Mouse (Mus musculus) liver, embryonic 13.5 days (tissue): Measurements from ENCODE around the gene Tbcc. TPM values are rescaled to one million over a fixed set of nuclear protein-coding genes. Genes with fewer than 3 reads are reported as not detected.

Source experiments
- ATAC-seq: fragments of 200-750 bp; cut with Nextera tagmentation; 2 replicates; pipeline ENCODE4 v1.8.0; 2017; ENCODE audit warnings: low read depth, mild to moderate bottlenecking, moderate number of reproducible peaks, moderate library complexity
- DNase-seq: peaks from one replicate; pipeline ENCODE4 v3.0.0; 2022
- H3K27ac ChIP-seq: fragments of 300-500 bp; sonication (generic); 2 replicates; pipeline ENCODE4 v1.5.1; 2015; ENCODE audit warnings: moderate library complexity, mild to moderate bottlenecking, inconsistent platforms
- H3K27me3 ChIP-seq: fragments of 300-500 bp; sonication (generic); 2 replicates; pipeline ENCODE4 v1.6.1; 2015; ENCODE audit warnings: mild to moderate bottlenecking, inconsistent platforms
- H3K36me3 ChIP-seq: fragments of 300-500 bp; sonication (generic); 2 replicates; pipeline ENCODE4 v1.6.1; 2015; ENCODE audit warnings: mild to moderate bottlenecking, inconsistent platforms
- H3K4me1 ChIP-seq: fragments of 300-500 bp; sonication (generic); replicated peaks from 2 replicates; pipeline ENCODE4 v1.6.1; 2015; ENCODE audit warnings: inconsistent platforms
- H3K4me2 ChIP-seq: fragments of 300-500 bp; sonication (generic); 2 replicates; pipeline ENCODE4 v1.6.1; 2015; ENCODE audit warnings: inconsistent platforms, mild to moderate bottlenecking, moderate library complexity
- H3K4me3 ChIP-seq: fragments of 300-500 bp; sonication (generic); replicated peaks from 2 replicates; pipeline ENCODE4 v1.5.1; 2015; ENCODE audit warnings: mild to moderate bottlenecking, inconsistent platforms
- H3K9ac ChIP-seq: fragments of 300-500 bp; sonication (generic); 2 replicates; pipeline ENCODE4 v1.6.1; 2015; ENCODE audit warnings: mild to moderate bottlenecking, inconsistent platforms
- H3K9me3 ChIP-seq: fragments of 300-500 bp; sonication (generic); replicated peaks from 2 replicates; pipeline ENCODE4 v1.6.1; 2016; ENCODE audit warnings: inconsistent platforms
- WGBS: fragments of 180-500 bp; shearing (Covaris S2); methylation state at CpG from one replicate; pipeline ENCODE4 v1.1.7; 2015; ENCODE audit not compliant: insufficient replicate concordance; 5-methylcytosine and 5-hydroxymethylcytosine counted together
- polyA plus RNA-seq: library from polyadenylated mRNA; unstranded; fragments of >200 nt; fragmentation: Nextera tagmentation; extraction: Ambion mirVana; gene quantifications from 2 replicates; pipeline ENCODE4 v1.2.1, GENCODE M21; 2015

The Tbcc gene
- polyA plus RNA-seq, 1 experiment from 2014 or later: 24.9 TPM

GRCm38 (mm10) chr17:46870204-46870798, 20.2 kb upstream of the Tbcc start:
- Histone ChIP-seq H3K36me3 (no peaks in the 10 kb centered on the region), H3K4me1 (peaks cover 35% of the 10 kb centered on the region), H3K9me3 (no peaks in the 10 kb centered on the region), H3K4me3 (no peak overlapping the region), H3K27me3 (no peaks in the 10 kb centered on the region), H3K27ac (no peak overlapping the region), H3K9ac (no peak overlapping the region), H3K4me2 (no peak overlapping the region)
- WGBS: 58% methylated on average over 5 of the region's 5 CpGs
- DNase-seq: no peak
- ATAC-seq: no peak

- H3K27me3 ChIP-seq: no peaks in the 10 kb centered on the region
- H3K4me1 ChIP-seq: peaks cover 32% of the 10 kb centered on the region
- WGBS: 6% methylated on average over 1 of the region's 1 CpGs
- no peaks in the 10 kb centered on the region for H3K9me3 ChIP-seq
- ATAC-seq (no peak), DNase-seq (no peak)
- H3K4me3 ChIP-seq: no peak overlapping the region
- H3K36me3 ChIP-seq: no peaks in the 10 kb centered on the region
- H3K9ac ChIP-seq: no peak overlapping the region
- H3K4me2 ChIP-seq: no peak overlapping the region
- H3K27ac ChIP-seq: no peak overlapping the region
Observed at GRCm38 (mm10) chr17:46870913-46871312, 19.6 kb upstream of the Tbcc start.

DNA sequence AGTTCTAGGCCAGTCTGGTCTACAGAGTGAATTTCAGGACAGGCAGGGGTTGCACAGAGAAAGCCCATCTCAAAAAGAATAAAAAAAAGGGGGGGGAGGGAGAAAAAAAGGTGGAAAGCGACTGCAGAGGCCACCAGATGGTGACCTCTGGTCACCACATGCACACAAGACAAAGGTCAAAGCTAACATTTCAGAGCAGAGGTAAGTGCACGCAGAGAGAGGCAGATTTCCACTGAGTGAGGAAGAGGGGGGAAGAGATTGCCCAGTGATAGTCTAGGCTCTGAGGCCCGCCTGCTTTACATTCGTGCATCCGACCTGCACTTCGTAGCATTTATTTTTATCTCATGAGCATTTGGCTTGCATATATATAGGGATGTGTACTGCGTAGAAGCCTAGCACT, 17.7 kb upstream of the Tbcc start:
- Histone ChIP-seq H3K4me1 (peaks cover 30% of the 10 kb centered on the region), H3K9me3 (no peaks in the 10 kb centered on the region), H3K4me3 (no peak overlapping the region), H3K4me2 (no peak overlapping the region), H3K9ac (no peak overlapping the region), H3K27ac (peak overlapping the region; percentile 53), H3K27me3 (no peaks in the 10 kb centered on the region), H3K36me3 (no peaks in the 10 kb centered on the region)
- DNase-seq (no peak), ATAC-seq (peak; percentile 69; the same call in 1 of the 2 replicates)
- WGBS: 66% methylated on average over 7 of the region's 7 CpGs

DNA sequence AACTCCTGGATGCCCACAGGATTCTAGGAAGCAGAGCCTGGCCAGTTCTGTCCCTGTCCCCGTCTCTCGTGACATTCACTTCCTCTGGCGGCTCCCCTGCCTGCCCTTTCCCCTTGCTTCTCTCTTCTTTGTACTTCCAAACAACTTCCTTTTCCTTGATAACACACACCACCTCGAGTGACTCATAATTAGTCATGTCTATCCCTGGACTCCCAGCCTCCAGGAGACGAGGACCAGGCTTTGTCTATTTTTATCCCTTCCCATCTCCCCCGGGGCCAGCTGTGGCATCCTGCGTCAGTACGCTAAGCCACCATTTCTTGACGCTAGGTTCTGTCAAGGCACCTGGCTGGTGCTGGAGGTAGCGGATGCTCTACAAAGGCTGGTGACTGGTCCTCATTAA, 16.4 kb upstream of the Tbcc start:
- no peak for ATAC-seq
- Histone ChIP-seq H3K9ac (no peak overlapping the region), H3K36me3 (no peaks in the 10 kb centered on the region), H3K27me3 (no peaks in the 10 kb centered on the region), H3K4me1 (peaks cover 30% of the 10 kb centered on the region), H3K9me3 (no peaks in the 10 kb centered on the region), H3K4me3 (no peak overlapping the region), H3K27ac (no peak overlapping the region), H3K4me2 (no peak overlapping the region)
- DNase-seq: no peak
- 37% methylated on average over 10 of the region's 10 CpGs for WGBS

DNA sequence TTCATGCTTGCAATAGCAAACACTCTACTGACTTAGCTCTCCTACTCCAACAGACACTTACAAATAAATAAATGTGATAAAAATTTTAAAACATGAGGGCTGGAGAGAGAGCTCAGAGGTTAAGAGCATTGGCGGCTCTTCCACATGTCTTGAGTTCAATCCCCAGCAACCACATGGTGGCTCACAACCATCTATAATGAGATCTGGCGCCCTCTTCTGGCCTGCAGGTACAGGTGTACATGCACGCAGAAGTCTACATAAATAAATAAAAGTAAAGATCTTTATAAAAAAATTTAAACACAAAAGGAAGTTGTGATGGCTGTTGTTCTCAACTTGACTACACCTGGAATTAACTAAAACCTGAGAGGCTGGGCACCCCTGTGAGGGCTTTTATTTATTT, 14.9 kb upstream of the Tbcc start:
- H3K36me3 ChIP-seq: no peaks in the 10 kb centered on the region
- H3K4me3 ChIP-seq: no peak overlapping the region
- ATAC-seq (no peak), DNase-seq (no peak)
- no peaks in the 10 kb centered on the region for H3K9me3 ChIP-seq
- peaks cover 40% of the 10 kb centered on the region for H3K4me1 ChIP-seq
- no peak overlapping the region for H3K4me2 ChIP-seq
- no peak overlapping the region for H3K27ac ChIP-seq
- H3K27me3 ChIP-seq: no peaks in the 10 kb centered on the region
- WGBS: 57% methylated on average over 3 of the region's 3 CpGs
- no peak overlapping the region for H3K9ac ChIP-seq

DNA sequence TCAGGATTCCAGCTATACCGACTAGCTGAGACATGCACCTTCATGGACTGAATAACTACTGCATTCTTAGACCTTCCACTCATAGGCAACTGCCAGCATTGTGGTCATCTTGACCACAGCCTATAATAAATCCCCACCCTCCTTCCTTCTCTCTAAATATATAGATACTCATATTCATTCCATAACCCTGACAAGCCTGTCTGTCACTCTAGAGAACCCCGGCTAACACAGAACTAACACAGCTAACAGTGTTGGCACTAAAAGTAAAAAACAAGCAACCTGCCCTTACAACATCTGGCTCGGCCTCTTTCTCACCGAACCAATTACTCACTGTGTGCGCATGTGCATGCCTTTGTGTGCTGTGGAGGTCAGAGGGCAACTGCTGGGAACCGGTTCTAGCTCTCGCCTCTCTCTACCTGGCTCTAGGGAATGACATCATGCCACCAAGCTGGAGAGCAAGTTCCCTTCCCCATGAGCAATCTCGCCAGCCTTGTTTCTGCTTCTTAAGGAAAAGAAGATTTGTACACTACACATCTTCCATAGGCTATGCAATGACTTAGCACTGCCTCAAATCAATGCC, 14.0 kb upstream of the Tbcc start:
- Histone ChIP-seq H3K9me3 (no peaks in the 10 kb centered on the region), H3K27me3 (no peaks in the 10 kb centered on the region), H3K4me1 (peaks cover 34% of the 10 kb centered on the region), H3K27ac (peak overlapping the region; percentile 50), H3K4me2 (no peak overlapping the region), H3K9ac (no peak overlapping the region), H3K4me3 (no peak overlapping the region), H3K36me3 (no peaks in the 10 kb centered on the region)
- DNase-seq: no peak
- ATAC-seq: peak; percentile 43; the same call in 1 of the 2 replicates
- WGBS: 68% methylated on average over 8 of the region's 8 CpGs

- no peak overlapping the region for H3K4me3 ChIP-seq
- no peak for ATAC-seq
- H3K9ac ChIP-seq: no peak overlapping the region
- H3K9me3 ChIP-seq: no peaks in the 10 kb centered on the region
- H3K36me3 ChIP-seq: no peaks in the 10 kb centered on the region
- H3K4me2 ChIP-seq: no peak overlapping the region
- peaks cover 36% of the 10 kb centered on the region for H3K4me1 ChIP-seq
- no peaks in the 10 kb centered on the region for H3K27me3 ChIP-seq
- WGBS: 78% methylated on average over 5 of the region's 5 CpGs
- no peak overlapping the region; the same call in 1 of the 2 replicates for H3K27ac ChIP-seq
- DNase-seq: no peak
Observed at GRCm38 (mm10) chr17:46877061-46877460, 13.4 kb upstream of the Tbcc start.

GRCm38 (mm10) chr17:46879841-46880311, 10.6 kb upstream of the Tbcc start:
- no peaks in the 10 kb centered on the region for H3K9me3 ChIP-seq
- H3K36me3 ChIP-seq: no peaks in the 10 kb centered on the region
- DNase-seq: no peak
- H3K9ac ChIP-seq: no peak overlapping the region
- no peak overlapping the region for H3K27ac ChIP-seq
- 56% methylated on average over 14 of the region's 14 CpGs for WGBS
- H3K27me3 ChIP-seq: no peaks in the 10 kb centered on the region
- peaks cover 46% of the 10 kb centered on the region for H3K4me1 ChIP-seq
- ATAC-seq: no peak
- H3K4me3 ChIP-seq: no peak overlapping the region
- H3K4me2 ChIP-seq: no peak overlapping the region

DNA sequence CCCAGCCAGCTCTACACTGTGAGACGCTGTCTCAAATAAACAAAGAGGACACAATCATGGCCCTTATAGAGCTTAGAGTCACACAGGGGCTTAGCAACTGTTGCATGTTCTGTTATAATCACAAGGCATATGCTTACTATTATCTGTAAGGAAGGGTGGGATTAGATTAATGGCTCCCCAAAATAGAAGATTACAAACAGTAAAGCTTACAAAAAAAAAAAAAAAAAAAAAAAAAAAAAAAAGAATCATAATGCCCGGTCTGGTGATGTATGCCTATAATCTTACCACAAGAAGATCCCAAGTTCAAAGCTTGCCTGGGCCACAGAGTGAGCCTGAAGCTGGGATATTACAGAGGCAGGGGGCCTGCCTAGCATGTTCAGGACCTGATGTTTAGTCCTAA, 10.2 kb upstream of the Tbcc start:
- Histone ChIP-seq H3K9ac (no peak overlapping the region), H3K36me3 (no peaks in the 10 kb centered on the region), H3K27ac (no peak overlapping the region), H3K4me1 (peaks cover 50% of the 10 kb centered on the region), H3K4me2 (no peak overlapping the region), H3K9me3 (no peaks in the 10 kb centered on the region), H3K4me3 (no peak overlapping the region), H3K27me3 (no peaks in the 10 kb centered on the region)
- DNase-seq (no peak), ATAC-seq (no peak)
- WGBS: 58% methylated on average over 2 of the region's 2 CpGs

DNA sequence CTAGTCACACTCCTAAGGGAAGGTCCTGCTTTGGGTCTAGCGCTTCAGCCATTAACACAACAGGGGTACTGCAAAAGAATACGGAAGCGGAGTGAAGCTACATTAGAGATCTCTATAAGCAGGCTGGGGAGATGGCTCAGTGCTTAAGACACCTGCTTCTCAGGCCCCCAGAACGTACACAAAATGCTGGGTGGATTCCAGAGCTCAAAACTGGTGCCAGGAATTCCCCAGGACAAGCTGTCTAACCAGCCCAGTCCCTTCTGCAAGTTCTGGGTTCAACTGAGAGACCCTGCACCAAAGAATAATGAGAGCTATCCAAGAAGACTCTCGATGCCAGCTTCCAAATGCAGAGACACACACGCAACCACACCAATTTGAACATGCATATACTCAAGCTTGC, 8.8 kb upstream of the Tbcc start:
- DNase-seq (no peak), ATAC-seq (no peak)
- H3K36me3 ChIP-seq: no peaks in the 10 kb centered on the region
- H3K9me3 ChIP-seq: no peaks in the 10 kb centered on the region
- no peak overlapping the region for H3K9ac ChIP-seq
- H3K27ac ChIP-seq: no peak overlapping the region
- 76% methylated on average over 6 of the region's 6 CpGs for WGBS
- H3K4me2 ChIP-seq: no peak overlapping the region
- no peak overlapping the region for H3K4me3 ChIP-seq
- H3K4me1 ChIP-seq: peaks cover 63% of the 10 kb centered on the region
- no peaks in the 10 kb centered on the region for H3K27me3 ChIP-seq

DNA sequence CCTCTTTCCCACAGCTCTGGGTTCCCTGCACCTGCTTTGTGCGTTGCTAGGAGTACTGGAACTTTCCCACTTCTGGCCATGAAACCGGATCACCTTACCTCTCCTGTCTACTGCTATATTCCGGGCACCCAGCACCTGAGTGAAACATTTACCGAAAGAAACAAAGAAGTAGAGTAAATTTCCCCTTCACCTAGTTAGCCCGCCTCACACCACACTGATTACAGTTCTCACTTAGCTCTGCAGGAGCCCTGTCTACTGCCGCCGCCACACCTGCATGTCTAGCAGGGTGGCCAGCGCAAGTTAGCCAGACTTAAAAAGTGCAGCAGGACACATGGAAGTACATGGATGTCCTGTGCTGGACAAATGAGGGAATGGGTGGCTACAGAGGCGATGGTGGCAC, 7.4 kb upstream of the Tbcc start:
- Histone ChIP-seq H3K4me1 (peaks cover 75% of the 10 kb centered on the region), H3K9me3 (no peaks in the 10 kb centered on the region), H3K27me3 (no peaks in the 10 kb centered on the region), H3K36me3 (no peaks in the 10 kb centered on the region), H3K27ac (no peak overlapping the region), H3K9ac (no peak overlapping the region), H3K4me2 (no peak overlapping the region), H3K4me3 (no peak overlapping the region)
- DNase-seq (no peak), ATAC-seq (no peak)
- 76% methylated on average over 9 of the region's 9 CpGs for WGBS

GRCm38 (mm10) chr17:46884766-46885165, 5.7 kb upstream of the Tbcc start:
- Histone ChIP-seq H3K27ac (peak overlapping the region; percentile 79), H3K27me3 (no peaks in the 10 kb centered on the region), H3K4me1 (peaks cover 85% of the 10 kb centered on the region), H3K9ac (no peak overlapping the region), H3K9me3 (no peaks in the 10 kb centered on the region), H3K4me3 (no peak overlapping the region), H3K4me2 (no peak overlapping the region; the same call in 1 of the 2 replicates), H3K36me3 (no peaks in the 10 kb centered on the region)
- no peak for ATAC-seq
- no peak for DNase-seq
- WGBS: 72% methylated on average over 6 of the region's 6 CpGs
